Mouse (Mus musculus) right cerebral cortex, postnatal 36 days (tissue): ENCODE data around the gene Lgsn.

Experiments used
- DNase-seq, 2 experiments: peaks; one replicate each; pipeline ENCODE4 v3.0.0; 2022; ENCODE audit warnings: low spot score in 2 of 2, mixed read lengths in 1 of 2

The Lgsn gene

DNA sequence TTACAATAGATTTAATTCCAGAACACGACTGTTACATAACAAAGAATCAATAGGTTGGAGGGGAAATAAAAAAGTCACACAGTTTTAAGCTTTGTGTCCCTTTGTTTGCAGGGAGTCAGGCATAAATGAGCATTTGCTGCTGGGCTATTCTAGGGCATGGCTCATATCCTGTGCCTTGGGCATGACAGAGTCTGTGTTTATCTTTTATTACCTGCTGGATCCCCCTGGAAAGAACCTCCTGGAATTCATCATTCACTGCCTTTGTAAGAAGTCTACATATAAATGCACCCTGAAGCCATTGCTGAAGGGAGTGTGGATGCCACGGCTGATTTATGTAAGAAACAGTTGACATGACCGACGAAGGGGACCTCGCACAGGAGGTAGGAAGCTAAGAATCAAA is at the start of gene Lgsn:
Gene Lgsn (plus strand): TSS at position 301 of the 400 bp plus-strand sequence.
- no peak for DNase-seq

DNA sequence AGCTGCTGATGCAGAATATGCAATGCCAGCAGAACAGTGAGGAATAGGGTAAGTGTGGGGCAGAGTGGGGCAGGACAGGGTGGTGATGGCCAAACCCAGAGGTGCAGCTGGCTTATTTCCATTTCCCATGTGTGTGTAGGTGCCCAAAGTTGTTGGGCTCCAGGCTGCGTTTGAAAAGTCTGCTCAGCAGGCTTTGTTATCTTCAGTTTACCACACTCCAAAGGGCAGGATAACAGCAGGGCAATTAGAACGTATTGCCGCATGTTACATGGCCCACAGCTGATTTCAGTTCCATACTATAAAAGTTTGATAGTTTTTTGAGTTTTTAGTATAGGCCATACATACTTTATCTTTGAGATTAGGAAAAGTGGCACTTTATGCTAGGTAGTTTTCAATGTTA is 37.8 kb upstream of the Lgsn start:
- DNase-seq, result no peak

DNA sequence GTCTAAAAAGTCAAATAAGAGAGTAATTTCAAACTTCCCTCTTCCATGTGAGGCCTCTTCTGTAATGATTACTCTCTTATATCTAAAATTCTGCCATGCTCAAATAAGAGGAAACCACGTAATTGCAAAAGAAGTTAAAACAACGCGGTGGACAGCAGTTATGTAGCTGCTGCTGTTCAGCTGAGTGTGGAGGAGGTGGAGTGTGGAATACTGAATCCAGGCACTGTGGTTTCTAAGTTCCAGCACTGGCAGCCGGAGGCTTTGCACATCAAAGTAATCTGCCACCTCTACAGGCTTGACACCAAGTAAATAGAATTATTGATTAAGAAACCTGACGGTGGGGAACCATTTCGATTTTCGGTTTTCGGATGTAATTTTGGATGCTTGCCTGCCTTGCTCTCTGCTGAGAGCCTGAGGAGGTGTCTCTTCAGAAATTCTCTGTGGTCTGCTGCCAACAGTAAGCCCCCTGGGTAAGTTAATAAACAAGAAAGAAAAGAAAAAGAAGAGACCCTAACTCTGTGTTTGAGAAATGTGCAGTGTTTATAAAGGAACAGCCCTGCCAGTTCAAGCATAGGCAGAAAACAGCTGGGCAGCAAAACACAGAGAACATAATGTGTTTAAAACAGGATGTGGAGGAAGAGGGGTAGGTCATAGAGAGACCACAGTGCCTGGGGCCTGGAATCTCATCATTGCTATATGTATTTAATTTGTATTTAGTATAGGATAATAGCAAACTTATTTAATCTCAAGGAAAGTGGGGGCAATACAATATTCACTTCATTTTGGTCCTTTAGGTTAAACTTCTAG is 33.7 kb upstream of the Lgsn start:
- DNase-seq, result no peak

DNA sequence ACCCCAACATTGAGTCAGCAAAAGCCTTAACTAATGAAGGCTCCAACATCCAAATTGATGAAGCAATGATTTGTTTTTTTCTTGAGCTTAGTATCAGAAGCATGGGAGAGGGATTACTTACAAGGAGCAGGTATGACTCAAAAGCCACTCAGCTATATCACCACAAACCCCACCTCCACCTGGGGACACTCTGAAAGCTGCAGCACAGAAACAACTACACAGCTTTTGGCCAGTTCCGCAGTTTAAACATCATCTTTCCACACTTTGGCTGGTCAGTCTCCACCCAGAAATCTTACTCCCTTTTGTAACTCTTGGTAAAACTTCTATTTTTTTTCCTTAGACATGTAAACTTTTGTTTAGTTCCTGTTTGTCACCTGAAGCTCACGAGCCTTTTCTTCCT is 32.6 kb upstream of the Lgsn start:
- no peak for DNase-seq

DNA sequence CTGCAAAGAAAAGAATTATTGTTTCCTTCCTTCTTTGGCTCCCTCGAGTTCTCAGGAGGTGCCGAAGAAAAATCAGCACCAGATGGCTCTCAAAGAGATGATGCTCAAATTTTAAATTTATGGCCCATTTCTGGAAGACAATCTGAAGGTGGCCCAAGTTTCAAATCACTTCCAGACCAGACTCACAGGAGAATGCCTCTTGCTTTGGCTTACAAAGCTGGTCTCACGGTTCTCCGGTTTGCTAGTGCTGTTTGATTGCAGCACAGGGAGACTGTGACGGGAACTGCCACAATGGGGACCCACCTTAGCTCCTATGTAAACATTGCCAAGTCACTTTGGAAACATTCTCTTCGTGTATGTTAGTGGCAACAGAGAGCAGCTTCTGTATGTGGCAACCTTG is 26.5 kb upstream of the Lgsn start:
- DNase-seq, result no peak

DNA sequence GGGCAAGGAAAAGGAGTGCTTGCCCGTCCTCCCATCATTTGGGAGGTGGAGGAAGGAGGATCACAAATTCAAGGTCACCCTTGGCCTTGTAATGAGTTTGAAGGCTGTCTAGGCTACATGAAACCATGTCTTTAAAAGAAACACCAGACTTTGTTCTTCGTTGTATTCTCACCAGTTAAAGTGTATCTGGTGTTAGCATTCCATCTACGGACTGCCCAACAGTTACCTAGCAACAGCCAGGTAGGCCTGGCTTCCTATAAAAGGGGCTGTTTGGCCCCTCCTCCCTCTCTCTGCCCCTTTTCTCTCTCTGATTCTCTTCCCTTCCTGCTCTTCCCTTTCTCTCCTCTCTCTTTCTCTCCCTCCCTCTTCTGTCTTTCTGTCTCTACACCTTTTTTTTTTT is 25.7 kb upstream of the Lgsn start:
- no peak for DNase-seq

DNA sequence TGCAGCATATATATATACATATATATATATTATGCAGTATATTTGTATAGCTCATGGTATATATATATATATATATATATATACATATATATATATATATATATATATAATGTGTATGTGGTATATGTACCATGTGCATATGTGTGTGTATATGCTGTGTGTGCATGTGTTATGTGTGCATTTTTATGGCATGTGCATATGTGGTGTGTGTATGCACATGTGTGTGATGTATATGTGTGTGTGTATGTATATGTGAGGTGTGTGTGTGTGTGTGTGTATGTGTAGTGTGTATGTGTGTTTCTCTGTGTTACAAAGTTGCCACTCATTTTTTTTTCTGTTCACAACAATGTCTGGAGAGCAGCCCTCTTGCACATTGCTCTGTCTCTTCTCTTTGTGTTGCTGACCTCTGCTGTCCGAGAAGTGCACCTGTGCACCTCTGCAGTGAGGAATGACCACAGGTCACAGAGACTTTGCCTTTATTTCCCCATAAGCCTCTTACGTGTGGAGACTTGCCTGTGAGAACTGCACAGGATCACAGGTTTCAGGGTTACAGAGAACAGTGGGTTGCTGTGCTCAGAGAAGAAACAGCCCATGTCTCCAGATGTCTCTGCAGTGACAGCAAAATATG is 23.3 kb upstream of the Lgsn start:
- no peak for DNase-seq

DNA sequence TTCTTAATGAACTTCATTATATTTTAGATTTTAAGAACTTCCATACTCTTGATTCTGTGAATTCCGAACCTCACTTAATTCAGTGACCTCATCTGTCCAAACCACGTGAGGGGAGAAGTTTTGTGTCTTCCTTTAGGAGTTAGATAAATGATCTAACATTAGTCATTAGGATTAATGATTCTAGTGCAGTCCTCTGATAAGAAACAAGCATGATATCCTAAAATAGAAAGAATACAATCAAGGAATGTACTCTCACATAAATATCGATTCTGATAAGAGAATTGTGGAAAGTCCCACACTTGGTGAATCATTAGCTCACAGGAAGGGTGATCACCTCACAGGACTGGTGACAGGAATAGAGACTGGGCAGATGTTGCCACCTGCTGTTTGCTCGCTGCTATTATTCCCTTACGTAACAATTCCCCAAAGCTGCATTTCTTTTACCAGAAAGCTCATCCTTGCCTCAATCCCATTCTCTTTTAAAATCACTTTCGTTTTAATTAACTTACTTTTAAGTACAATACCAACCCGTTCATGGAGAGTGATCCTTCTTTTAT is 22.3 kb upstream of the Lgsn start:
- DNase-seq, result peak; percentile 18 to 57

DNA sequence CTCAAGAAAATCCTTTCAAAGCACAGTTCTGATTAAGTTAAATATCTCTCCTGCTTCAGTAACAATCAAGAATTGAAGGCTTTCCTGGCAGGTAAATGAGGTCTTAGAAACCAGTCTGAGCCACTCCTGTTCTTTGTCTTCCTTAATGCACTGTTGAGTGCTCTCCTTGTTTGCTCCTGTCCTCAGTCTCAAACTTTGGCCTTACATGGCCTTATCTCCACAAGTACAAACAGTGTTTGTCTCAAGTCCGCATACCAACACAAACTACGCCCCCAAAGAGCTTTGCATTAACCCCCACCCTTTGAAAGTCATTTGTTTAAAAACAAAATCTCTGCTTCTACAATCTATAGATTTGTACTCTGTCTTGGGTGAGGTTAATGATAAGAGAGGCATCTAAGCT is 20.0 kb upstream of the Lgsn start:
- no peak for DNase-seq

DNA sequence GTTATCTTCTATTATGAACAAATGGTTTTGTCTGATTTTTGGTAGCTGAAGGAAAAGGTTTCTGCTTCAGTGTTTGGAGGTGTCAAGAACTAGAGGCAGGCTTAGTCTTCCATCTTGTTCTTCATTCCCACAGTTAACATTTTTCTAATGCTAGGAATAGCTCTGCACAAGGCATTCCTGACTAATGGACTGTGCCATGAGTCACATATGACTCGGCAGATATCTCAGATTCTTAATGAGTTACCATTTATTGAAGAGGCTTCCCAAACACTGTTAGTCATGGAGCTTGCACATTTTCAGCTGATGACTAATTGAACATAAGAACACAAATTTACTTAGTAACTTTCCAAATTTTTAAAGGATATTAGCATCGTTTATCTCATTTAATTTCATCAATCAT is 19.3 kb upstream of the Lgsn start:
- DNase-seq, result no peak

DNA sequence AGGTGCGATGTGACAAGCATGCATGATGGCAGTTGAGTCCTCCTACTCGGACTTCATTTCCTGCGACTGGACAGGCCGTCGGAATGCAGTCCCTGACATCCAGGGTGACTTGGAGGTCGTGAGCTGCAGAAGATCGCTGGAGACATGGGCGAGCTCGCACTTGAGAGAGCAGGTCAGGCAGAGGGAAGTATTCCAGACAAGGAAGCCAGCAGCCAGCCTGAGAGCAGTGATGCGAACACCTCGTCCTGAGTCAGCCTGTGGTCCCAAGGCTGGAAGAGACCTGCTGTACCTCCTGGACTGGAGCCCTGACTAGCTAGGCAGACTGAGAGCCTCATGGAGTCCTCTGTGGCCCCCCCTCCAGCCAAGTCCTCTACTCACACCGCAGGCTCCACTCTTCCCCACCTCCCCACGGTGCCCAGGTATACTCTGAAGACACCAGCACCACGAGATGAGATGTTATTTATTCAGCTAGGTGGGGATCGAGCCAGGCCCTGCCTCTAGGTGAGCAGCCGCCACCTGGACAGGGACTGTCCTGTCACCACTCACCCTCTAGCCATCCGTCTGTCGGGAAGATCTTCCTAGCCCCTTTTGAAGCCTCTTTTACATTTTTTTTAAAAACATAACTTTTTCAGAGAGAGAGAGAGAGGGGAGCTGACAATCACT is 11.5 kb upstream of the Lgsn start:
- no peak for DNase-seq

DNA sequence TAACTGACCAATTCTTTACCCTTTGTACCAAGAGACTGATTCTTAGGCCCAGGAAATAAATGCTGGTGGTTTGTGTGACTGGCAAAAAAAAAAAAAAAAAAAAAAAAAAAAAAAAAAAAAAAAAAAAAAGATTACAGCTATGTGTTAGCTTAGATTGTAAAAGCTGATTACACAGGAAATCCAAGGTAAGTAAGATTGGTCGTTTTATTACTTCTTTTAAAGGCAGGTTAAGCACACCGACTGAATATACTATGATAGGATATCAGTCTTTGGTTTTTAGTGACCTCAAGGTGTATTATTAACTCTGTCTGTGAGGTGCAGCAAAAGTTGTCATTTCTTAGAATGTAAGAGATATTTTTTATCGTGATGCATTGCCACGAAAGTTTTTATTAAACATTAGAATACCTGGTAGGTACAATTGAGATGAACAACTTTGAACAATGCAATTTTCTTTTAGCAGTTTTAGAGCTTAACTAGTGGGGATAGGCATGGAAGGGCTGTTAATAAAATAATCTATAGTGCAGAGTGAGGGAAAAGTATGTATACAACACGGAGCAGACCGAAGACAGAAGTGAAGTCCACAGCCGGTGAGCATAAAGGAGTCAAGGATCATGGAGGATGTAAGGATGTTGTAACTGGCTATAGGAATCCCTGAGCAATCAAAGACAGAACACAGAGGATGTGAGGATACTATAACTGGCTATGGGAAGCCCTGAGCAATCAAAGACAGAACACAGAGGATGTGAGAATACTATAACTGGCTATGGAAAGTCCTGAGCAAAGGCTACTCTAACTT is 10.7 kb upstream of the Lgsn start:
- no peak for DNase-seq

DNA sequence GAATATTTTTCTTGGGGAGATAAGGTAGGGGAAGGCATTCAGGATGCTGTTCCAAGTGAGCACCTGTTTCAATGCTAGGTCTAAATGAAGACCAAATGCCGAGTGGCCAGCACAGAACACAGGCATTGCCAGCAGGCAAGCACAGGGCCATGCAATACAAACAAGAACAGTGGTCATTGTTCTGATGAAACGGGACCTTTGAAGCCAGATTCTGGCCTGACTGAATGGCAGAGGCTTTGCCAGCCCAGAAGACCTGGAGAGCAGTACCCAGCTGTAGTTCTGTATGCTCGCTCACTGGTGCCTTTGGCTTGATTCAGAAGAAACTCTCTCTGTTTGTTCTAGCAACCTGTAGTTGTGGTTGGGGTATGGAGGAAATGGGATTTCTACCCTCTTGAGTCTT is 800 bp upstream of the Lgsn start:
- DNase-seq, result no peak

DNA sequence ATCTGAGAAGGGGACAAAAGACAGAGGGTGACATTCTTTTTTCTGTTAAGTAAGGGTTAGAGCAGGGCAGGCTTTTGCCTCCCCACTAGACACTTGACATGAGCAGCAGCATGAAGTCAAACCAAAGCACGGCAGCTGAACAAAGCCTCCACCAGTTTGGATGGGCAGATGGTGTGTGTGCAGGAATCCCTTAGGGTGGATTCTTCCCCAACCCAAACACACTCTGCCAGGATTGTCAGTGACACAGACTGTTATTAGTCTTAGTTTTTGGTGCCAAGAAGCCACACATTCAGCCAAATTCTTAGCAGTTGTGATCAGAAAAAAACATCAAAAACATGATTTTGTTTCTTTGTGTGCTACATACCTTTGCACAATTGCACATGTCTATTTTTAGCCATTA is 2.1 kb downstream of the Lgsn start:
- DNase-seq, result no peak

DNA sequence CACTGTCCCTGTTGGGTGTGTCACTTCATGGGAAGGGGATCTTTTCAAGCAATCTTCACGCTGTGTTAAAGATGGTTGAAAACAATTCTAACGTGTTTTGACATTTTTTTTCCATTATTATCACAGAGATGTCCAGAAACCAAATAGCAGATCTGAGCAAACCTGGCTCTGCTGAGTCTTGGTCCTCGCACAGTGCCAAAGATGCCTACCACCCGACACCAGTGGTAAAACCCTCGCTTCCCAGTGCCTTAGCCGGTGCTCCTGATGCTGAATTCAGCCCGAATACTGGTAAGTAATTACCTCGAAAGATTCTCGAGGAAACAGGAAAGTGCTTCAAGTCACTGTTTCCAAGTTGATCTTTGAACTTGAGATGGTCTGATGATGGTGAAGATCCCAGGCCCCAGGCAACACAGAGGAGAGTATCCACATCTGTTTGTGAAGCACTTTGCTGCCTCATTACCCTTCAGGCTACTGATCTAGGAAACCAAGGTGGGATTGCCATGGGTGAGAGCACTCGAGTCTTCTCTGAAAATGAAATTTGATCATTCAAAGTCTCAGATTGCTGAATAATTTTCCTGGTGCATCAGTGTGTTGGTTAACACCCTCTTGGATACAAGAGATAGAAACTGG is 14.2 kb downstream of the Lgsn start:
- DNase-seq, result no peak

DNA sequence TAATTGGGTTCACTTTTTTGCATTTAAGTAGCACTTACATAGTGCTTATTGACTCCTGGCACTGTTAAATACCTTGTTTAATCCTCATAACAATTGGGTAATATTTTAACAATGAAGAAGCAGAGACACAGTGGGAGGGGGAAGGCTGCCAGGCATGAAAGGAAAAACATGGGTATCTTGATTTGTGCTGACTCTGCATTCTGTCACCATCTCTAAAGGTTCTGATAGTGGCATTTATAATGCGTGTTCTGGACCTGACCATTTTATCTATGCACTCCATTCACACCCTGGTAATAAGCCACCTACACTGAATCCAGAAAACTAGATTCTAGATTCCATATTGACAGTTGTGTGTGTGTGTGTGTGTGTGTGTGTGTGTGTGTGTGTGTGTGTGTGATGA is 19.4 kb downstream of the Lgsn start:
- DNase-seq, result no peak

DNA sequence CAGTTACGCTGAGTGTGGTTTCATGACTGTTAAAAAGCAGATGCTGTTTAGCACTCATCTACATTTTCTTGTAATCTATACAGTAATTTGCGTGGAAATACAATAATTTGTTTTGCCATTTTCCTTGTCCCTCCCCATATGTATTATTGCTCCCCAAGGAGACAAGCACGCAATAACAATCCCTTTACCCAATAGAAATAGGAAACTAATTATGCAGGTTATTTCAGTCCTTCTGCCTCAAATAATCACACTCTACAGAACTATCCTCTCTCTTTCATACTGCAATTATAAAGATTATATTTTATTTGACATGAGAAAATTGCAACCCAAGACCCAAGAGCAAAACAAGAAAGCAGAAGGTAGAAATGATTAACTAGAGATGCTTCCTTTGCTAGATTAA is 20.8 kb downstream of the Lgsn start:
- DNase-seq, result no peak

DNA sequence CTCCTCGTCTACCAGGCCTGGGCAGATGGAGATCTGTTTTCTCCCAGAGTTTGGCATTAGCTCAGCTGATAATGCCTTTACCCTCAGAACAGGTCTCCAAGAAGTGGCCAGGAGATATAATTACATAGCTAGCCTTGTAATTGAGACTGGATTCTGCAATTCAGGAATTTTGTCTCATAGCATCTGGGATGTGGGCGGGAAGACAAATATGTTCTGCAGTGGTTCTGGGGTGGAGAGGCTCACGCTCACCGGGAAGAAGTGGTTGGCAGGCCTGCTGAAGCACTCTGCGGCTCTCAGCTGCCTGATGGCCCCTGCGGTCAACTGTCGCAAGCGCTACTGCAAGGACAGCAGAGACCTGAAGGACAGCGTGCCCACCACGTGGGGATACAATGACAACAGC is 27.6 kb downstream of the Lgsn start:
- DNase-seq, result peak in 1 of 2 experiments; percentile 28

DNA sequence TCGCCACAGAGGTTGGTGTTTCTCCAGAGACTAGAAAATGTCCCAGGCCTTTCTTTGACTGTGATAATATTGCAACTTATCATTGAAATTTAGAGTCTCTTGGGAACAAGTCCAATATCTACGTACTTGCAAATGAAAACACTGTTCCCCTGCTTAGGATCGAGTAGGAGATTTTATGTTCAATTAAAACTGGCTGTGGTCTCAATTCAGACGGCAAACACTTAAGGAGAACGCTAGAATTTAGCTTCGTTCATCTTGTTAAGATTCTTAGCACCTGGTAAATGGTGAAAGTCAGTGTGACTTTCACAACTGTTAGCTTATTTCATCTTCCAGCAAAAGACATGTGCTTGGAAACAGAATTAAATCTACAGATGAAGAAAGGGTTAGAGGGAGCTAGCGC is 29.1 kb downstream of the Lgsn start:
- DNase-seq, result no peak

DNA sequence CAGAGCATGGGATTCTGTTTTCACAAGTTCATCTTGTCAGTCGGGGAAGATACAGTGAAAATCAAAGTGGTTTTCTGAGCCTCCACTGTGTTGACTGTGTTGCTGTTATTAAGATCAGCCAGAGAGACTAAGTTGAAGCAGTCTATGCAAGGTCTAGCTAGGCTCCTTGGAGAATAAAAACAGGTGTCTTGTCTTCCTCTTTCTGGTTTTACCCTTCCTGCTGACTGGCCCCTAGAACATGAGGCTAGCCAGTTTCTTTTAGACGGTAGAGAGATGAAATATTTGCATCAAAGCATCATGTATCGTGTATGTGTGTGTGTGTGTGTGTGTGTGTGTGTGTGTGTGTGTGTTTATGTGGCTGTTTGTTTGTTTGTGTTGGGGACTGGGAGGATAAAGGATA is 29.6 kb downstream of the Lgsn start:
- no peak for DNase-seq

DNA sequence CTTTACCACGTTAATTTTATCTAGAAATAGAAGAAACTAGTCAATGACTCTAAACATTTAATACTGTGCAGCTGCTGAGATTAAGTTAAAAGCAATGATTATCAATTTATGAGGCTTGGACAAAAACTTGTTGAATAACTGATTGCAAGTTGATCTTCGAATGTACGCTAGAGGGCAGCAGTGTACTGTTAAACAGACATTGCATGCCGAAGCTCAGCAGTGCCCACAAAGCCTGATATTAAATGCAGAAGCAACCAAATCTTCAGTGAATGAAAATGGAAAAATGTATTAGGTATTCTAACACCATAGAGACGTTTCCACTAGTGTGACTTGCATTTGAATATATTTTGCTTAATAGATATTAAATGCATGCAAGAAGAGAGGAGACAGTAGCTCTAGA is 33.9 kb downstream of the Lgsn start:
- peak; percentile 14 to 28 for DNase-seq

DNA sequence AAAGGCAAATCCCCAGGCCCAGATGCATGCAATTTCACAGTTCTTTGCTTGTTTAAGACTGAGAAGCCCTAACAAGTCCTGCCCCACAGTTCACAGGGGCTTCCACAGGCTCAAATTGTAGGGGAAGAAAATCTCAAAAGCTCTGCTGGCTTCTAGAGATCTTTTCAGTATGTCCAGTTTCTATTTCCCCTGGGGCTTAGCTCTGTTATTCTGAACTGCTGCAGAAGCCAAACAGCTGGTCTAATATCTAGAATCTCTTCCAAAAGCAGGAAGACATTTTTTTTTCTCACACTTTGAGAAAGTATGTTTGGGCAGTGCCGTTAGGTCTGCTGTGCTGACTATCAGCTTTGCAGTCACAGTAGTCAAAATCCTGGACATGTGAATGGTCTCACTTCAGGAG is 38.6 kb downstream of the Lgsn start:
- no peak for DNase-seq
